Mouse (Mus musculus) T-helper 2 cell (primary cell): ENCODE data around the gene Nt5c1b.

Experiments
- in situ Hi-C: fragments of 300-600 bp; cut with MboI, MseI; formaldehyde crosslinking; loops from one replicate; pipeline ENCODE4 v1.15.1; 2025; ENCODE audit warnings: high pct_unique_total_duplicates

Nt5c1b gene

GRCm38 (mm10) chr12:10369673-10370072 is at the start of gene Nt5c1b:
Nt5c1b (plus strand) TSS chr12:10369973.
- in situ Hi-C loops = no loop called here

- in situ Hi-C loops = no loop called here
These were observed 42.1 kb upstream of the Nt5c1b start for GRCm38 (mm10) chr12:10327651-10328050.

GRCm38 (mm10) chr12:10329460-10329859 is 40.3 kb upstream of the Nt5c1b start:
- in situ Hi-C loops = no loop called here

GRCm38 (mm10) chr12:10340604-10341003 is 29.2 kb upstream of the Nt5c1b start:
- in situ Hi-C loops = no loop called here

GRCm38 (mm10) chr12:10350706-10351105 is 19.1 kb upstream of the Nt5c1b start:
- in situ Hi-C loops = no loop called here

- in situ Hi-C loops = no loop called here
These were observed 12.0 kb upstream of the Nt5c1b start for GRCm38 (mm10) chr12:10357756-10358155.

GRCm38 (mm10) chr12:10390671-10391441 is 21.1 kb downstream of the Nt5c1b start, which contains the start of gene Rdh14:
Rdh14 (plus strand) TSS chr12:10390772.
- in situ Hi-C loops = no loop called here

GRCm38 (mm10) chr12:10400788-10401187 is 31.0 kb downstream of the Nt5c1b start:
- in situ Hi-C loops = no loop called here

GRCm38 (mm10) chr12:10402421-10403115 is 32.8 kb downstream of the Nt5c1b start:
- in situ Hi-C loops = no loop called here

- in situ Hi-C loops = no loop called here
These were observed 40.9 kb downstream of the Nt5c1b start for GRCm38 (mm10) chr12:10410511-10411179.

GRCm38 (mm10) chr12:10411453-10411852 is 41.7 kb downstream of the Nt5c1b start:
- in situ Hi-C loops = no loop called here

- in situ Hi-C loops = no loop called here
These were observed 52.6 kb downstream of the Nt5c1b start for GRCm38 (mm10) chr12:10422347-10422746.

GRCm38 (mm10) chr12:10425982-10426863 is 56.5 kb downstream of the Nt5c1b start:
- in situ Hi-C loops = loop anchor here (25.0 kb wide), 2 partner anchors 414 to 864 kb away; partner anchors contain the start of gene Osr1

GRCm38 (mm10) chr12:10430999-10431398 is 61.2 kb downstream of the Nt5c1b start:
- in situ Hi-C loops = loop anchor here (25.0 kb wide), 2 partner anchors 419 to 869 kb away; partner anchors contain the start of gene Osr1

GRCm38 (mm10) chr12:10438054-10439001 is 68.6 kb downstream of the Nt5c1b start:
- in situ Hi-C loops = loop anchor here (5.0 to 25.0 kb wide), 3 partner anchors 426 to 1391 kb away; partner anchors contain the start of gene Osr1
